In genomic region chr17:17005267-17005666, GRCm38 (mm10) we compare ENCODE assay signal across 8 mouse cellular contexts. TPM values are rescaled to one million over a fixed set of nuclear protein-coding genes. Genes with fewer than 3 reads are reported as not detected.
DNase-seq lines count a peak whose midpoint lies in the region; ATAC-seq and TF ChIP-seq lines count a peak whose summit lies in the region.
"Not testable (repeated sequence)": the region's sequence is repeated elsewhere in the genome, so short reads cannot be mapped to it uniquely, and the experiment has no call there.

No protein-coding gene starts in this region.

- H3K9ac ChIP-seq in forebrain, embryonic 12.5 days: peak overlapping the region; percentile 42
- peak overlapping the region; percentile 44; the same call in 1 of the 2 replicates for H3K9ac ChIP-seq in hindbrain, embryonic 11.5 days (ENCODE audit: low read depth, low read length)
- peak overlapping the region; percentile 50 for H3K9ac ChIP-seq in liver, postnatal 0 days (replicated peaks)
- H3K9ac ChIP-seq in stomach, postnatal 0 days (ENCODE audit: low read length): peak overlapping the region; percentile 54

- H3K9me3 ChIP-seq in G1E (replicated peaks); forebrain, embryonic 12.5 days; hindbrain, embryonic 11.5 days (ENCODE audit: control insufficient read depth, low read length); liver, postnatal 0 days (ENCODE audit: low read length); stomach, postnatal 0 days (ENCODE audit: control insufficient read depth, low read length): not testable (repeated sequence)

- not testable (repeated sequence) for DNase-seq in G1E (ENCODE audit: low spot score)
- peak; percentile 2 to 29 for DNase-seq in cerebellum, adult 18-20 months
- DNase-seq in hindbrain, embryonic 11.5 days (ENCODE audit: low spot score): peak; percentile 44
- peak; percentile 16 for DNase-seq in large intestine, adult 2 months (ENCODE audit: low read depth, low spot score)
- peak; percentile 26 for DNase-seq in liver, postnatal 0 days
- peak; percentile 32 for DNase-seq in neural tube, embryonic 10.5 days (ENCODE audit: extremely low spot score, low spot score)
- peak; percentile 22 for DNase-seq in stomach, postnatal 0 days (ENCODE audit: low spot score)

- H3K27me3 ChIP-seq in G1E (ENCODE audit: insufficient read depth, low read length); forebrain, embryonic 12.5 days; hindbrain, embryonic 11.5 days (ENCODE audit: control insufficient read depth, insufficient read depth, low read length); liver, postnatal 0 days (ENCODE audit: insufficient read depth, low read length); stomach, postnatal 0 days (ENCODE audit: control insufficient read depth, insufficient read depth, low read length): not testable (repeated sequence)

- H3K4me2 ChIP-seq in forebrain, embryonic 12.5 days: peak overlapping the region; percentile 58
- H3K4me2 ChIP-seq in hindbrain, embryonic 11.5 days (replicated peaks; ENCODE audit: low read depth, low read length): peak overlapping the region; percentile 25
- H3K4me2 ChIP-seq in liver, postnatal 0 days (ENCODE audit: low read depth, low read length): peak overlapping the region; percentile 62
- H3K4me2 ChIP-seq in stomach, postnatal 0 days (replicated peaks; ENCODE audit: low read depth): peak overlapping the region; percentile 57

- TF ChIP-seq EP300 in liver, postnatal 0 days (IDR thresholded peaks at IDR 0.05; ENCODE audit: low read depth); stomach, postnatal 0 days (optimal IDR thresholded peaks at IDR 0.05): not testable (repeated sequence)

- not testable (repeated sequence) for H3K27ac ChIP-seq in forebrain, embryonic 12.5 days; hindbrain, embryonic 11.5 days (ENCODE audit: low read depth, low read length)
- peak overlapping the region; percentile 52 for H3K27ac ChIP-seq in liver, postnatal 0 days (ENCODE audit: low read depth)
- peak overlapping the region; percentile 53; the same call in 1 of the 2 replicates for H3K27ac ChIP-seq in stomach, postnatal 0 days (replicated peaks)

- ATAC-seq in G1E (ENCODE audit: extremely low read depth, insufficient number of reproducible peaks, low FRiP score, poor library complexity, severe bottlenecking); forebrain, embryonic 12.5 days (ENCODE audit: low FRiP score); stomach, postnatal 0 days (ENCODE audit: low FRiP score, low TSS enrichment): not testable (repeated sequence)
- ATAC-seq in hindbrain, embryonic 11.5 days (ENCODE audit: low FRiP score): peak; percentile 11
- ATAC-seq in liver, postnatal 0 days: peak; percentile 10

- WGBS in forebrain, embryonic 12.5 days: 11% methylated on average over 11 of the region's 11 CpGs
- WGBS in hindbrain, embryonic 11.5 days: 16% methylated on average over 11 of the region's 11 CpGs
- WGBS in large intestine, adult 2 months: 4% methylated on average over 11 of the region's 11 CpGs
- WGBS in liver, postnatal 0 days (ENCODE audit: insufficient replicate concordance): 4% methylated on average over 11 of the region's 11 CpGs
- 1% methylated on average over 11 of the region's 11 CpGs for WGBS in stomach, postnatal 0 days

- H3K36me3 ChIP-seq in G1E (replicated peaks); forebrain, embryonic 12.5 days (replicated peaks); hindbrain, embryonic 11.5 days (ENCODE audit: control insufficient read depth, insufficient read depth, low read length); liver, postnatal 0 days (replicated peaks; ENCODE audit: insufficient read depth, low read length); stomach, postnatal 0 days (ENCODE audit: control insufficient read depth, insufficient read depth, low read length): not testable (repeated sequence)

- not testable (repeated sequence) for TF ChIP-seq CTCF in G1E (IDR thresholded peaks at IDR 0.05; ENCODE audit: low read depth, low read length); liver, postnatal 0 days (IDR thresholded peaks at IDR 0.05; ENCODE audit: low read depth); stomach, postnatal 0 days (IDR thresholded peaks at IDR 0.05; ENCODE audit: low read depth)

- H3K4me1 ChIP-seq in G1E (ENCODE audit: insufficient read depth, low read depth, low read length); forebrain, embryonic 12.5 days; hindbrain, embryonic 11.5 days (replicated peaks; ENCODE audit: control insufficient read depth, insufficient read depth, low read length); liver, postnatal 0 days (ENCODE audit: insufficient read depth); stomach, postnatal 0 days (replicated peaks; ENCODE audit: control insufficient read depth, insufficient read depth): not testable (repeated sequence)

- peak overlapping the region; percentile 70 for H3K4me3 ChIP-seq in G1E (ENCODE audit: low read depth, low read length)
- peak overlapping the region; percentile 51 for H3K4me3 ChIP-seq in forebrain, embryonic 12.5 days (replicated peaks)
- peak overlapping the region; percentile 43 for H3K4me3 ChIP-seq in hindbrain, embryonic 11.5 days (ENCODE audit: low read depth, low read length)
- H3K4me3 ChIP-seq in liver, postnatal 0 days (ENCODE audit: low read depth, low read length): peak overlapping the region; percentile 52
- H3K4me3 ChIP-seq in stomach, postnatal 0 days (ENCODE audit: low read depth, low read length): peak overlapping the region; percentile 50

RNA-seq across cellular contexts. Expression of gene Zfp960, which starts 58.6 kb away (rescaled TPM):
- total RNA-seq in G1E (2014; fragmentation: Nextera tagmentation) (11.4 and 18.8 TPM in 2 replicates), G1E (2017) (5.9 and 7.8 TPM in 2 replicates)
- 0.31 and 0.39 TPM in 2 replicates for polyA plus RNA-seq in G1E (2012)
- polyA plus RNA-seq in forebrain, embryonic 12.5 days (2016; fragmentation: Nextera tagmentation; extraction: Ambion mirVana): 3.5 and 3.7 TPM in 2 replicates
- 5.2 and 6.1 TPM in 2 replicates for polyA plus RNA-seq in hindbrain, embryonic 11.5 days (2014; fragmentation: Nextera tagmentation; extraction: Ambion mirVana)
- polyA plus RNA-seq in large intestine, adult 2 months (2012; rRNA removed): 0.21 and 0.40 TPM in 2 replicates
- 1.5 TPM in 2 replicates for polyA plus RNA-seq in liver, postnatal 0 days (2015; fragmentation: Nextera tagmentation; extraction: Ambion mirVana)
- 2.2 and 2.4 TPM in 2 replicates for polyA plus RNA-seq in stomach, postnatal 0 days (2015; fragmentation: Nextera tagmentation; extraction: Ambion mirVana)
